Mouse (Mus musculus): Measurements from ENCODE around the gene Gm20517.

The Gm20517 gene

DNA sequence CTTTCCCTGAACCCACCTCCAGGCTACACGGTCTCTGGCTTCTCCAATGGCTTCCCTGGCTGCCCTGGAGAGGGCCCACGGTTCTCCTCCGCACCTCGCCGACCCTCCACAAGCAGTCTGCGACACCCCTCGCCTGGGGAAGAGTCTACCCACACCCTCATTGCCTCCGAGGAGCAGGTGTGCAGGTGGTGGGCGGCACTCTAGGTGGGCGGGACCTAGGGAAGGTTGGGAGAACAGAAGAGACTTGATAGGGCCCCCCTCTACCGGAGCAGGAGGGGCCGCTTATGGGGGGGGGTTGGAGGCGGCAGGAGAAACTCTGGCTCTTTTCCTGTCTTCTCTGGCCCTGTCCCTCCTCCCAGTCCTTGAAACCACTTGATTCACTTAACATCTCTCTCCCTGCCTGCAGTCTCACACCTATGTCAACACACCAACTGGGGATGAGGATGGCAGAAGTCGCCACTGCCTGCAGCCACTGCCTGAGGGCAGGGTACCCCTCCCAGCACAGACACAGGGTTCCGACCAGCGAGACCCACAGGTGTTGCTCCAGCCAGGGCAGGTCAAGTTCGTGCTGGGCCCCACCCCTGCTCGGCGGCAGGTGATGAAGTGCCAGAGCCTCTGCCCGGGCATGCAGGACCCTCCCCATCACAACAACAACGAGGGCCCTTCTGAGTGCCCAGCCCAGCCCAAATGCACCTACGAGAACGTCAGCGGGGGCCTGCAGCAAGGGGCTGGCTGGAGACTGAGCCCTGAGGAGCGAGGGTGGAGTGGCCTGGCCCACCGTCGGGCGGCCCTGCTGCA, 91.4 kb downstream of the Gm20517 start:
- no peak for TF ChIP-seq GATA4 (IDR thresholded peaks at IDR 0.05; ENCODE audit: insufficient replicate concordance, low read length)

DNA sequence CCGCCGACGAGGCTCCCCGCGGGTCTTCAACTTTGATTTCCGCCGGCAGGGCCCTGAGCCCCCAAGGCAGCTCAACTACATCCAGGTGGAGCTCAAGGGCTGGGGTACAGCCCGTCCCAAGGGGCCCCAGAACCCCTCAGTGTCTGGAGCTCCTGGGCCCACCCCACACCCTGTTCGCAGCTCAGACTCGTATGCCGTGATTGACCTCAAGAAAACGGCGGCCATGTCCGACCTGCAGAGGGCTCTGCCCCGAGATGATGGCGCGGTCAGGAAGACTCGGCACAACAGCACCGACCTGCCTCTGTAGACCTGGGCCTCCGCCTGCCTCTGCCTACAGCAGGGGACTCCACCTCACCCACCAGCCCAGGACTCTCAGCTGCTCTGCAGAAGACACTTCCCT, 92.2 kb downstream of the Gm20517 start:
- TF ChIP-seq GATA4 (IDR thresholded peaks at IDR 0.05; ENCODE audit: insufficient replicate concordance, low read length), result no peak

DNA sequence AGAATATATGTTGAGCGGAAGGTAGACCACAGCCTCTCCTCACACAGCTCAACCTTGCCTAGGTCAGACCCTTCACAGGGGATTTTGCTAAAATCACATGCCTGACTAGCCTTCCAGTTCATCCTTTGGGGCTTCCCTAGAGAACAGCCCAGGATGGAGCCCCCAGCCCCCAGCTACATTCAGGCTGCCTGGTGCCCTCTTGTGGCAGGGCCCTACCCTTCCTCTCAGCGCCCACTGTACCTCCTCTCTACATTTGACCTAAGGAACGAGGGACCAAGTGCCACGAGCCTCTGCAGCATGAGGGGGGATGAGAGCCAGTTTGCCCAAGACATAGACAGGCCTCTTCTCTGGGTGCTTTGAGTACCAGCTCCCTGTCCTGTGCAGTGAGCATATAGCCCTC, 93.3 kb downstream of the Gm20517 start:
- TF ChIP-seq GATA4 (IDR thresholded peaks at IDR 0.05; ENCODE audit: insufficient replicate concordance, low read length), result no peak

GRCm38 (mm10) chr17:47706196-47706595, 94.8 kb downstream of the Gm20517 start:
- TF ChIP-seq GATA4 (IDR thresholded peaks at IDR 0.05; ENCODE audit: insufficient replicate concordance, low read length), result no peak

DNA sequence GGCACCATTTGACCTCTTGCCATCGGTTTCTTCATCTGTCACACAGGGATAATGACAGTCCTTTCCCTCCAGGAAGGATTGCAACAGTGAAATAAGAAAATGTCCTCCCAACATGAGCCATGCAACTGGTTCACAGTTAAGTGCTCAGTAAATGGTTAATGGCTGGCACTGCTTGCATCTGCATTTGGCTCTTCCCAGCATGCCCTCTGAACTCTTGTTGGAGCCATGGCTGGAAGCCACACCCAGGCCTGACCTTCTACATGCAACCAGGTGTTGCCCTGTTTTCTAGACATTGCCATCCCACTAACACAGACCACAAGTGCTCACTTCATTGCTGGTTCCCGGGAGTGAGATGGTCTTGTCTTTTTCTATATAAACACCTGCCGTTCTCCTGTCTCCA, 96.6 kb downstream of the Gm20517 start:
- TF ChIP-seq GATA4 (IDR thresholded peaks at IDR 0.05; ENCODE audit: insufficient replicate concordance, low read length), result no peak

GRCm38 (mm10) chr17:47708972-47709371, 97.6 kb downstream of the Gm20517 start:
- no peak for TF ChIP-seq GATA4 (IDR thresholded peaks at IDR 0.05; ENCODE audit: insufficient replicate concordance, low read length)

- TF ChIP-seq GATA4 (IDR thresholded peaks at IDR 0.05; ENCODE audit: insufficient replicate concordance, low read length), result no peak
These were observed 98.6 kb downstream of the Gm20517 start for GRCm38 (mm10) chr17:47710036-47710435.

DNA sequence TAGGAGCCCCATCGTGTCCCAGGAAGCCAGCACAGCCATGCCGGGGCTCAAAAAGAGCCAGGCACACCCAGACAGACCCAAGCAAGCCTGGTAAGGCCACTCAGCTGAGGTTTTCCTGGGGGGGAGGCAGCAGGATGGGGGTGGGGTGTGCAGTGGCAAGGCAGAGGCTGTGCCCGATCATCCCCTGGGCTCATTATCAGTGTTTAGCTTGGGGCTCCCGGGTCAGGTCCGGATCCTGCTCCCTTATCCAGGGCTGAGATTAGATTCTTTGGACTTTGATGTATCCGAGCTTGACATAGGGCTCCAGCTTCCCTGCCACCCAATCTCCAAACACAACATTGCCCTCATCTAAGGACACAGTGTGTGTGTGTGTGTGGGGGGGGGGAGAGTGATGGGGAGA, 100.5 kb downstream of the Gm20517 start:
- TF ChIP-seq GATA4 (IDR thresholded peaks at IDR 0.05; ENCODE audit: insufficient replicate concordance, low read length), result no peak

GRCm38 (mm10) chr17:47712889-47713571, 101.6 kb downstream of the Gm20517 start:
- no peak for TF ChIP-seq GATA4 (IDR thresholded peaks at IDR 0.05; ENCODE audit: insufficient replicate concordance, low read length)

DNA sequence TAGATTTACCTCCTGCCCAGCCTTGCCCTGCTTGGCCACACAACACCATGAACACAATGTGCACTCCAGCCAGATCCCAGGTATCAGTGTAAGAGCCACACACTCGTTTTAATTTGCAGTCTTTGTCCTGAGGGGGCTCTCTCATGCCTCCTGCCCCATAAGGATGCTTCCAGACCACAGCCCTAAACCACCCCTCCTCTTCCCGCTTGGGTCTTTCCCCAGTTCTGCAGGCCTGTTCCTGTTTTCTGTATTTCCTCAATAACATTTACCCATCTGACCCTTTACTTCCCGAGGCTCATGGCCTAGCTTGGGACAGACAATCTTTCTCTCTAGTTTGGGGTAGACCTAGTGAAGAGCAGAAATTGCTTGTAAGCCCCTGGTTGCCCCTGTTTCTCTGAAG, 103.6 kb downstream of the Gm20517 start:
- no peak for TF ChIP-seq GATA4 (IDR thresholded peaks at IDR 0.05; ENCODE audit: insufficient replicate concordance, low read length)

DNA sequence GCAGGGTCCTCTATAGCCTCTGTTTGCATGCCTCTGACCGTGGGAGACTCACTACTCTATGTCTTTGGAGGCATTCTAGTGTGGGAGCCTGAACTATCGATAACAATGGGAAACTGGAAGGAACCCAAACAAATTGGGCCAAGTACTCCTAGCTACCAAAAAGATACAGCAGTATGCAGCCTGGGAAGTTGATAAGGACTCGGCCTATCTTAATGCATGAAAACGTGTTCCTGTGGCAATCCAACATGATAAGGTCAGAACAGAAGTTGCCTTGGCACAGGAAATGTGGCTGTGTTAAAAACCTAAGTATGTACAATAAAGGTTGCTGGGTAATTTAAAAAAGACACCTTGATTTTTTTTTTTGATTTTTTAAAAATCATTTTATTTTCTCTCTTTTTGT, 109.8 kb downstream of the Gm20517 start:
- peak; percentile 76; the same call in 1 of the 2 replicates for TF ChIP-seq GATA4 (IDR thresholded peaks at IDR 0.05; ENCODE audit: insufficient replicate concordance, low read length)

DNA sequence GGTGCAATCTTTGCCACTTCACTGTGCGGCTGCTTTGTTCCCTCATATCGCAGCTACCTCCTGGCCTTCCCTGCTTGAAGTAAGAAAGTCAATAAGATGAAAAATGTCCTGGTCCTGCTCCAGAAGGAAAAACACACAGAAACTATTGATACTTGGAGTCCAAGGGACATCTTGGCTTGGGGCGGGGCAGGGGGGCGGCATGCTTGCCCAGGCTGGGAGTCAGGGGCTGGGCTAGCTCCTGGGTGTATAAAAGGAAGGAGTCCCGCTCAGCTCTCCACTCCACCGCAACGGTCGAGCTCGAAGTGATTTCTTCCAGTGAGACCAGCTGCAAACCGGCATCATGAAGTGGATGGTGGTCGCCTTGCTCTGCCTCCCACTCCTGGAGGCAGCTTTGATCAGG, 115.2 kb downstream of the Gm20517 start, which contains the start of gene Pgc:
Gene Pgc, plus strand, starts transcription at position 277 of the 400 bp plus-strand sequence.
- no peak for TF ChIP-seq GATA4 (IDR thresholded peaks at IDR 0.05; ENCODE audit: insufficient replicate concordance, low read length)

DNA sequence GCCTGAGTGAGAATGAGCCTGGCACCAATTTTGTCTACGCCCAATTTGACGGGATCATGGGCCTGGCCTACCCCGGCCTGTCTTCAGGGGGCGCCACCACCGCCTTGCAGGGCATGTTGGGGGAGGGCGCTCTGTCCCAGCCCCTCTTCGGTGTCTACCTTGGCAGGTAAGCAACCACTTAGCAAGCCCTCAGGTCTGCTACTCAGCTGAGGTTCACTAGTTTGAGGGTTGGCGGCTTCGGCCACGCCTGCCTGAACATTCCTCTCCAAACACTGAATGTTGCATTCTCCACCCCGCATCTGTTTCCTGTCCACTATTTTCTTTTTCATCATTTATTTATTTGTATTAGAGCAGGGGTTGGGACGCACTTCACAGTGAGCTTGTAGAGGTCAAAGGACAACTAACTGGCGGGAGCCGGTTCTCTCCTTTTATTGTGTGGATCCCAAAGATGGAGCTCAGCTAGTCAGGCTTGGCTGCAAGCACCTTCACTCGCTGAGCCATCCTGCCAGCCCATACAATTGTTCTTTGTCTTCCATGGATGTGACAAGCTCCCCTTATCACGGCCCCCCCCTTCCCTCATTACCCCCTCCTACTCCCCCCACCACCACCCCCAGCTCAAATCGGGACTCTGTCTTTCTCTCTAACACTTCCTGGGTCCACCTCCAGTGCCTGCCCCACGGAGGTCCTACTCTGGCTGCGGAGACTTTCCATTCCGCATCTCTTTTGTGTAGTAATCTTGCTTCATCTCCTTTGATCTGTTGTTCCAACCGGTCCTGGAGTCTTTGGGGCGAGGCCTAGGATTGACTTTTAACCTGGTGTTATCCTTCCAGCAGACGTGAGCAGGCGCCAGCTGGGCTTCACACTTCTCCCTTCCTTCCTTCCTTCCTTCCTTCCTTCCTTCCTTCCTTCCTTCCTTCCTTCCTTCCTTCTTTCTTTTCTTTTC, 119.5 kb downstream of the Gm20517 start:
- no peak for TF ChIP-seq GATA4 (IDR thresholded peaks at IDR 0.05; ENCODE audit: insufficient replicate concordance, low read length)

Data from liver, adult (tissue).